Mouse (Mus musculus) kidney, postnatal 0 days (tissue): Measurements from ENCODE around the gene Fyn. TPM values are rescaled to one million over a fixed set of nuclear protein-coding genes. Genes with fewer than 3 reads are reported as not detected.

ENCODE experiments used
- ATAC-seq: fragments of 200-750 bp; cut with Nextera tagmentation; replicated peaks from 2 replicates; pipeline ENCODE4 v1.8.0; 2017; ENCODE audit warnings: low read depth, moderate number of reproducible peaks, moderate TSS enrichment, moderate library complexity; ENCODE audit not compliant: low FRiP score
- DNase-seq: peaks from one replicate; pipeline ENCODE4 v3.0.0-alpha.2; 2016; ENCODE audit warnings: low spot score
- H3K27ac ChIP-seq: fragments of 300-500 bp; sonication (generic); 2 replicates; pipeline ENCODE4 v1.5.1; 2014; ENCODE audit warnings: mild to moderate bottlenecking
- H3K27me3 ChIP-seq: fragments of 300-500 bp; sonication (generic); 2 replicates; pipeline ENCODE4 v1.6.1; 2014; ENCODE audit warnings: low read length, mixed read lengths; ENCODE audit not compliant: insufficient read depth
- H3K36me3 ChIP-seq: fragments of 300-500 bp; sonication (generic); 2 replicates; pipeline ENCODE4 v1.6.1; 2014; ENCODE audit warnings: low read length, mixed read lengths; ENCODE audit not compliant: insufficient read depth
- H3K4me1 ChIP-seq: fragments of 300-500 bp; sonication (generic); replicated peaks from 2 replicates; pipeline ENCODE4 v1.6.1; 2014; ENCODE audit warnings: antibody characterized with exemption, low read length, mixed read lengths; ENCODE audit not compliant: insufficient read depth
- H3K4me2 ChIP-seq: fragments of 300-500 bp; sonication (generic); 2 replicates; pipeline ENCODE4 v1.6.1; 2014; ENCODE audit warnings: mild to moderate bottlenecking, low read length, moderate library complexity, mixed read lengths
- H3K4me3 ChIP-seq: fragments of 300-500 bp; sonication (generic); replicated peaks from 2 replicates; pipeline ENCODE4 v1.5.1; 2014; ENCODE audit warnings: low read depth, low read length
- H3K9ac ChIP-seq: fragments of 300-500 bp; sonication (generic); 2 replicates; pipeline ENCODE4 v1.6.1; 2014; ENCODE audit warnings: low read depth, low read length
- H3K9me3 ChIP-seq: fragments of 300-500 bp; sonication (generic); replicated peaks from 2 replicates; pipeline ENCODE4 v1.6.1; 2016; ENCODE audit warnings: low read length, inconsistent platforms, mixed read lengths
- CTCF ChIP-seq: IDR thresholded peaks from 2 replicates; pipeline ENCODE4 v1.5.1; 2016; ENCODE audit warnings: antibody characterized with exemption, low read depth, mild to moderate bottlenecking, moderate library complexity
- WGBS: fragments of 180-500 bp; shearing (Covaris S2); extraction: QIAGEN DNeasy Blood & Tissue Kit; methylation state at CpG from one replicate; pipeline ENCODE4 v1.1.7; 2014; 5-methylcytosine and 5-hydroxymethylcytosine counted together
- polyA plus RNA-seq: library from polyadenylated mRNA; unstranded; fragments of >200 nt; fragmentation: Nextera tagmentation; extraction: Ambion mirVana; gene quantifications from 2 replicates; pipeline ENCODE4 v1.2.1, GENCODE M21; 2015

Fyn gene
- polyA plus RNA-seq, 1 experiment from 2014 or later, result 27.8 TPM

- DNase-seq (no peak), ATAC-seq (no peak)
- no peak for TF ChIP-seq CTCF
- Histone ChIP-seq H3K4me3 (no peak overlapping the region), H3K9ac (no peak overlapping the region), H3K27ac (no peak overlapping the region), H3K4me1 (no peaks in the 10 kb centered on the region), H3K36me3 (no peaks in the 10 kb centered on the region), H3K9me3 (peaks cover 3% of the 10 kb centered on the region; the same call in 1 of the 2 replicates), H3K27me3 (no peaks in the 10 kb centered on the region), H3K4me2 (no peak overlapping the region)
- WGBS, result 100% methylated on average over 1 of the region's 1 CpGs
These were observed 237.8 kb downstream of the Fyn start for GRCm38 (mm10) chr10:39606434-39606833.

DNA sequence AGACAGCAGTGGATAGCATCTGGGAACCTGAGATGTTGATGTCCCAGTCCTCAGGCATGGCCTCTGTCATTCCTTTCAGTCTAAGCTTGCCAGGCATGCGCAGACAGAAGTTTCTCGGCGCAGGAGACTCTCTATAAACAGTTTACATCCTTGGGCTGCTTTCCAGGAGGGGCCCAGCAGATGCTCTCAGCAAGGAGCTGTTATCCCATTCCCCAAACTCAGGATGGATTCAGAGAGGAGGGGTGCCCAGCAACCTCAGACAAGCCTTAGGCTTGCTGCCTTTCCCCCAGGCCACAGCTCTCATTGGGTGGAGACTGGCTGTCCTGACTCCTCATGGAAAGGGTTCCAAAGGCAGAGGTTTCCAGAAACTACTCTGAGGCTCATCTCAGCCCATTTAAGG is 242.6 kb downstream of the Fyn start:
- DNase-seq, result no peak
- no peak overlapping the region for H3K4me2 ChIP-seq
- 68% methylated on average over 3 of the region's 3 CpGs for WGBS
- H3K36me3 ChIP-seq, result no peaks in the 10 kb centered on the region
- H3K4me3 ChIP-seq, result no peak overlapping the region
- no peak for ATAC-seq
- H3K27ac ChIP-seq, result no peak overlapping the region
- TF ChIP-seq CTCF, result no peak
- peaks cover 25% of the 10 kb centered on the region for H3K4me1 ChIP-seq
- H3K9ac ChIP-seq, result no peak overlapping the region
- H3K9me3 ChIP-seq, result no peaks in the 10 kb centered on the region
- no peaks in the 10 kb centered on the region for H3K27me3 ChIP-seq

DNA sequence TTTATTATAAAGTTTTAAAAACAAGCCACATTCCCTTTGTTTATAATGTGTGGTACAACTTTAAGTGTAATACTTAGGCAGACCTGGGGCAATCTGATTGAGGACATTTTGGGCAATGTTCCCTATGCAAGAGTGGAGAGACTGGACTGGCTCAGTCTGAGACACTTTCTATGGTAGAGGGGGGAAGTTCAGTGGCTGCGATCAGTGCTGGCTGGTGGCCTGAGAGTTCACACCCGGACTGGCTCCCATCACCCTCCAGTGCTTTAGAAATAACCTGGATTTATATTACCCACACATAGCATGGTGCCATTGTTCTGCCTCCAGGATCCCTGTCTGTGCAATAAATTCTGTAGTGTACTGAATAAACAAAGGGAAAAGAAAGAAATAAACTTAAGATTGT is 243.5 kb downstream of the Fyn start:
- Histone ChIP-seq H3K9me3 (no peaks in the 10 kb centered on the region), H3K27me3 (no peaks in the 10 kb centered on the region), H3K4me1 (peaks cover 25% of the 10 kb centered on the region), H3K4me2 (no peak overlapping the region), H3K27ac (peak overlapping the region; percentile 97), H3K4me3 (no peak overlapping the region), H3K36me3 (no peaks in the 10 kb centered on the region), H3K9ac (no peak overlapping the region)
- WGBS, result 36% methylated on average over 2 of the region's 2 CpGs
- DNase-seq (no peak), ATAC-seq (no peak)
- TF ChIP-seq CTCF, result no peak

GRCm38 (mm10) chr10:39612633-39612988 is 244.0 kb downstream of the Fyn start, which contains the start of gene Traf3ip2:
Gene Traf3ip2, plus strand, starts transcription at chr10:39612934.
- H3K27ac ChIP-seq, result peak within 1 kb of the TSS; percentile 97
- TF ChIP-seq CTCF, result no peak
- H3K36me3 ChIP-seq, result no peaks in the 10 kb centered on the region
- peak within 1 kb of the TSS; percentile 35 for H3K4me3 ChIP-seq
- H3K4me2 ChIP-seq, result peak within 1 kb of the TSS; percentile 71
- peaks cover 25% of the 10 kb centered on the region for H3K4me1 ChIP-seq
- no peak for DNase-seq
- ATAC-seq, result no peak
- H3K27me3 ChIP-seq, result no peaks in the 10 kb centered on the region
- H3K9ac ChIP-seq, result peak within 1 kb of the TSS; percentile 65
- no peaks in the 10 kb centered on the region for H3K9me3 ChIP-seq
- WGBS, result 19% methylated on average over 4 of the region's 4 CpGs

DNA sequence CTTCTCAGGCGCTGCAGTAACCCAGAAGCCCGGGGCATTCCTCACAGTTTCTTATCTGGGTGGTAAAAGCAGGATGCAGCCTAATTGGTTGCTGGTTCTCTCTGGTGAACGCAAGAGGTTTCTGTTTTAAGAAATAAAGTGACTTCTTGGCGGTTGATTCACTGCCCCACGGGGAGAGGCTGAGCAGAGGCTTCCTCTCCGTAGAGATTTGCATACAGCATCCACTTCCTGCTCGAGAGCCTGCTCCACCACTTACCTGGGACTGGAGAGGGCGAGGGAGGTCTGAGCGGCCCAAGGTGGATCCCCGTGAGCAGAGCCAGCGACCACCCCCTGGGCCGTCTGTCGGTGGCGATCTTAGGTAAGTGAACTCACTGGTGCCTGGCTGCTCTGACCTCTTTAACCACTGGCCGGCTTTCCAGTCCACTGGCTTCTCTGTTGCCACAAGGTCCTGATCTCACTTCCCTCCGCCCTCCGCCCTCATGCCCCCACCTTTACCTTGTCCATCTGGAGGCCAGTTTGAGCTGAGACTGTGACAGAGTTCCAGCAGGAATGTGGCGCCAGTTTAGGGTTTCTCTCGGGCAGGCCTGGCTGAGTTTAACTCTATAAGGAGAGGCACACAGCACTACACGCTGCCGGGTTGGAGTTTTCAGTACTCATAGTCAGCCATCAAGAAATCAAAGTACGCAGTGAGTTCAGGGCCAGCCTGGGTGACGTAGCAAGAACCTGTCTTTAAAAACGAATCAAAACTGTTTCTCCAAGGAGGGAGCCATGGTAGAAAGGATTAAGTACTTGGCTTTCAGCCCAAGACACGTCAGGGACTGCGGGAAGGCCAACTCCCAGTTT is 244.6 kb downstream of the Fyn start:
- peak overlapping the region; percentile 35 for H3K4me3 ChIP-seq
- 2% methylated on average over 26 of the region's 26 CpGs for WGBS
- peak; percentile 88 for DNase-seq
- H3K9me3 ChIP-seq, result no peaks in the 10 kb centered on the region
- H3K4me2 ChIP-seq, result peak overlapping the region; percentile 71
- H3K27me3 ChIP-seq, result no peaks in the 10 kb centered on the region
- H3K27ac ChIP-seq, result peak overlapping the region; percentile 97
- ATAC-seq, result peak; percentile 94
- no peaks in the 10 kb centered on the region for H3K36me3 ChIP-seq
- H3K9ac ChIP-seq, result peak overlapping the region; percentile 65
- TF ChIP-seq CTCF, result peak; percentile 21; the same call in 1 of the 2 replicates
- H3K4me1 ChIP-seq, result peaks cover 25% of the 10 kb centered on the region

DNA sequence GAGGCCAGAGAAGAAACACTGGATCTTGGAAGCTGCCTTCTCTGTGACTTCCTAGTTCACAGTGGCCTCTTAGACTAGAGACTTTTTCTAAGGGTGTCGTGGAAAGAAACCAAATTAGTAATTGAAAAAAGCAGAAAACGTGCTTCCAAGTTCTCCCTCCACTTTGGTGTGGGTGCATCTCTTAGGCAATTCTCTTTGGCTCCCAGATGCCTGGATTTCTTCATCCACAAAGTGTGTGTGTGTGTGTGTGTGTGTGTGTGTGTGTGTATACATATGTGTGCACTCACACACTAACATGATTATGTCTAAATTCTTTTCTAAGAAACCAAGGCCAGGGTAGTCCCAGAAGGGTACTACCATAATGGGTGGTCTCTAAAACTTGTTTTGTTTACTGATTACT is 245.3 kb downstream of the Fyn start:
- no peak for DNase-seq
- WGBS, result 17% methylated on average over 2 of the region's 2 CpGs
- Histone ChIP-seq H3K4me2 (peak overlapping the region; percentile 71), H3K27ac (peak overlapping the region; percentile 97), H3K4me3 (peak overlapping the region; percentile 35), H3K4me1 (peaks cover 25% of the 10 kb centered on the region), H3K36me3 (no peaks in the 10 kb centered on the region), H3K9me3 (no peaks in the 10 kb centered on the region), H3K9ac (peak overlapping the region; percentile 65), H3K27me3 (no peaks in the 10 kb centered on the region)
- no peak for TF ChIP-seq CTCF
- no peak for ATAC-seq
